Mouse (Mus musculus) limb, embryonic 12.5 days (tissue): ENCODE results near the gene Appbp2. TPM values are rescaled to one million over a fixed set of nuclear protein-coding genes. Genes with fewer than 3 reads are reported as not detected.
A peak's percentile ranks its signal among the peaks of the same experiment; 100 is the strongest.

ENCODE experiments used
- ATAC-seq: fragments of 200-750 bp; cut with Nextera tagmentation; 2 replicates; pipeline ENCODE4 v1.8.0; 2017; ENCODE audit warnings: low read depth, moderate TSS enrichment; ENCODE audit not compliant: insufficient number of reproducible peaks, insufficient read depth, low FRiP score, low TSS enrichment
- H3K27ac ChIP-seq: fragments of 300-500 bp; sonication (generic); 2 replicates; pipeline ENCODE4 v1.5.1; 2016; ENCODE audit warnings: mild to moderate bottlenecking, moderate library complexity
- H3K27me3 ChIP-seq: fragments of 300-500 bp; sonication (generic); 2 replicates; pipeline ENCODE4 v1.6.1; 2016; ENCODE audit warnings: mild to moderate bottlenecking, moderate library complexity
- H3K36me3 ChIP-seq: fragments of 300-500 bp; sonication (generic); 2 replicates; pipeline ENCODE4 v1.6.1; 2016; ENCODE audit warnings: mild to moderate bottlenecking, moderate library complexity
- H3K4me1 ChIP-seq: fragments of 300-500 bp; sonication (generic); replicated peaks from 2 replicates; pipeline ENCODE4 v1.6.1; 2016
- H3K4me2 ChIP-seq: fragments of 300-500 bp; sonication (generic); 2 replicates; pipeline ENCODE4 v1.6.1; 2016; ENCODE audit warnings: mild to moderate bottlenecking, moderate library complexity
- H3K4me3 ChIP-seq: fragments of 300-500 bp; sonication (generic); replicated peaks from 2 replicates; pipeline ENCODE4 v1.5.1; 2016; ENCODE audit warnings: mild to moderate bottlenecking
- H3K9ac ChIP-seq: fragments of 300-500 bp; sonication (generic); replicated peaks from 2 replicates; pipeline ENCODE4 v1.6.1; 2016; ENCODE audit warnings: mild to moderate bottlenecking, moderate library complexity
- H3K9me3 ChIP-seq: fragments of 300-500 bp; sonication (generic); 2 replicates; pipeline ENCODE4 v1.6.1; 2016; ENCODE audit warnings: mild to moderate bottlenecking, moderate library complexity
- WGBS: fragments of 180-500 bp; shearing (Covaris S2); methylation state at CpG from one replicate; pipeline ENCODE4 v1.1.7; 2016; 5-methylcytosine and 5-hydroxymethylcytosine counted together
- polyA plus RNA-seq: library from polyadenylated mRNA; unstranded; fragments of >200 nt; fragmentation: Nextera tagmentation; extraction: Ambion mirVana; gene quantifications from 2 replicates; pipeline ENCODE4 v1.2.1, GENCODE M21; 2016

Gene Appbp2
- 44.6 and 45.7 TPM in 2 replicates for polyA plus RNA-seq

DNA sequence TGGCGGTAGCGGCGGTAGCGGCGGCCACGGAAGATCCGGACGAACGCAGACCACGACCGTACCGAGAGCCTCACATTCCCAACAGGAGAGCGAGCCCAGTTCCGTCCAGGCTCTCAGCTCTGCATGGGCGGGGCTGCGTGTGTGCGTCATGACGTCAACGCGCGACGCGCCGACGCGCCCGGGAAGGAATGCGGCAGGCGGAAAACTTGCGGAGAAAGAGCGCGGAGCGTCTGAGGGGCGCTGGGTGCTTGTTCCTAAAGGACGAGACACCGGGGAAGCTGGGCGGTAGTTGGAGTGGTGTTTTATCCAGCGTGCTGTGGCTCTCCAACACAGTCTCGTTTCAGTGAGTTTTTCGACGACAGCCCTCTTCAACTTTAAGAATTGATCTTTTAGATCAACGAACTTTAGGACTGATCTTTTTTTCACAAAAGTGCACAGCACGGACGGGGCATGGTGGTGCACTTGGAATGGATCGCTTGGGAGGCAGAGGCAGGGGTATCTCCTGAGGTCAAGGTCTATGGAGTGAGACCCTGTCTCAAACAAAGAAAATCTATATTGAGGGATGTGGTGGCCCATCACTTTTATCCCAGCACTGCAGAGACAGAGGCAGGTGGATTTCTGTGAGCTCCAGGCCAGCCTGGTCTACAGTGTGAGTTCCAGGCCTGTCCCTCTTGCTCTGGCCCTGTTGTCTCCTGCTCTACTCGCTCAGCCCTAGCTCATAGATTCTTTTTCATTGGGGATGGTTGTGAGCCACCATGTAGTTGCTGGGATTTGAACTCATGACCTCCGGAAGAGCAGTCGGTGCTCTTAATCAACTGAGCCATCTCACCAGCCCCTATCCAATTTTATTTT, at the start of gene Appbp2:
Gene Appbp2, minus strand, starts transcription at position 141 of the 852 bp plus-strand sequence.
- Histone ChIP-seq H3K4me1 (peaks cover 13% of the 10 kb centered on the region; the same call in 1 of the 2 replicates), H3K4me2 (peak within 1 kb of the TSS; percentile 74), H3K9ac (peak within 1 kb of the TSS; percentile 96), H3K27ac (peak within 1 kb of the TSS; percentile 99), H3K4me3 (peak within 1 kb of the TSS; percentile 95), H3K36me3 (peaks cover 30% of the 10 kb centered on the region), H3K9me3 (no peaks in the 10 kb centered on the region), H3K27me3 (no peaks in the 10 kb centered on the region)
- 6% methylated on average over 48 of the region's 48 CpGs for WGBS
- ATAC-seq, result peak; percentile 96

DNA sequence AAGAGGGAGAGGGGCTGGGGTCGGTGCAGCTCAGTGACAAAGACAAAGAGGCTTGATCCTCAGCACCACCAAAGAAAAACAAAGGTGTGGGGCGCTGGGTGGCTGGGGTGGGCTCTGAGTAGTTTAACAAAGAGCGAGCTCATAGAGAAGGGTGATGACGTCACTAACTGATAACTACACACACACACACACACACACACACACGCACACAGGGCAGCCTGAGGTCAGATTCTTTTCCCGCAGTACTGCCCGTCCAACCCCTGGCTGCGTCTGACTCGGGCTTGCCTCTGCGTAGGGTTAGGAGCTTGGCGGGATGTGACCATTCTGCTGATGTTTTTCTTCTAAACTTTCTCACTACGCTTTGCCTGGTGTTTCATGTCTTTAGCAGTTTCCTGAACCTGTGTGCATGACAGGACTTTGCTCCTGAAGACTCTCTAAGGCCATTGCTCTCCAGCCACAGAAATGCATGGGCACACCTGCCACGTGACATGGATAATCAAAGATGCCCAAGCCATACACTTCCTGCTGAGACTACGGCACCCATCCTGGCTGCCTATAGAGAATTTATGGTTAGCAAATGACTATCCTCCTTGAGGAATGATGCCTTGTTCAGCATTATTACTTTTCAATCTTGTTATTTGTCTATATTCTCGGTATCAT, 46.4 kb upstream of the Appbp2 start:
- no peaks in the 10 kb centered on the region for H3K27me3 ChIP-seq
- no peak overlapping the region for H3K27ac ChIP-seq
- no peaks in the 10 kb centered on the region for H3K36me3 ChIP-seq
- H3K9me3 ChIP-seq, result no peaks in the 10 kb centered on the region
- WGBS, result 80% methylated on average over 15 of the region's 15 CpGs
- H3K4me1 ChIP-seq, result peaks cover 14% of the 10 kb centered on the region
- ATAC-seq, result no peak
- H3K9ac ChIP-seq, result no peak overlapping the region
- no peak overlapping the region for H3K4me2 ChIP-seq
- no peak overlapping the region for H3K4me3 ChIP-seq

DNA sequence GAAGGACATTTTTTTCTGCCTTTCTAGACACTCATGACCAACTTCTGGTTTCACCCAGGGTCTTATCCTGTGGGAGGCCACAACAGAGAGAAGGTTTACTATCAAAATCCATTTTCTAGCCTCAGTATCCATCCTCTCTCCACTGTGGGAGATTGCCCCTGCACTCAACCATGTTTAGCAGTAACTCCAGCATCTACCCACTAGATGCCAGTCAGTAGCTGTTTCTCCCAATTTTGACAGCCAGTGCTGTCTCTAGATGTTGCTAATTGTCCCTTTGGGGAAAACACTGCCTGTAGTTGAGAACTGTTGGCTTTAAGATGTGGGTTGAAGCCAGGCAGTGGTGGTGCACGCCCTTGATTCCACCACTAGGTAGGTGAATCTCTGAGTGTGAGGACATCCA, 43.2 kb upstream of the Appbp2 start:
- H3K27ac ChIP-seq, result 0 out of 2 replicates have a peak overlapping the region, but pooled peaks have one; percentile 31
- H3K36me3 ChIP-seq, result no peaks in the 10 kb centered on the region
- H3K27me3 ChIP-seq, result no peaks in the 10 kb centered on the region
- no peak overlapping the region for H3K4me3 ChIP-seq
- WGBS, result 84% methylated on average over 1 of the region's 1 CpGs
- ATAC-seq, result no peak
- no peaks in the 10 kb centered on the region for H3K9me3 ChIP-seq
- H3K9ac ChIP-seq, result no peak overlapping the region
- H3K4me1 ChIP-seq, result peaks cover 14% of the 10 kb centered on the region
- no peak overlapping the region for H3K4me2 ChIP-seq

DNA sequence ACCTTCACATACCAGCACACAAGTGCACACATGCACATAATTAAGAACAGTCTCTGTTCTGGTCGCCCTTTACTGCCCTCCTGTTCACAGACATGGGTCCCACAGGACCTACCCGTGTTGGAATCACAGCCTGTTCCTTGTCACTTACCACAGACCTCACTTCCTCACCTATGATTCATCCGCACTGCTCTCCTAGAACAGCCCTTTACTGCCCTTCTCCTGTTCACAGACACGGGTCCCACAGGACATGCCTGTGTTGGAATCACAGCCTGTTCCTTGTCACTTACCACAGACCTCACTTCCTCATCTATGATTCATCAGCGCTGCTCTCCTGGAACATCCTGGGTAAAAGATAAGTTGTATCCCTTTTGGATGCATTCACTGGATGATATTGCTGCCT, 42.7 kb upstream of the Appbp2 start:
- Histone ChIP-seq H3K27ac (peak overlapping the region; percentile 31; the same call in 1 of the 2 replicates), H3K4me2 (no peak overlapping the region), H3K9ac (no peak overlapping the region), H3K27me3 (no peaks in the 10 kb centered on the region), H3K4me3 (no peak overlapping the region), H3K4me1 (peaks cover 14% of the 10 kb centered on the region), H3K36me3 (no peaks in the 10 kb centered on the region), H3K9me3 (no peaks in the 10 kb centered on the region)
- WGBS, result 45% methylated on average over 5 of the region's 5 CpGs
- no peak for ATAC-seq

DNA sequence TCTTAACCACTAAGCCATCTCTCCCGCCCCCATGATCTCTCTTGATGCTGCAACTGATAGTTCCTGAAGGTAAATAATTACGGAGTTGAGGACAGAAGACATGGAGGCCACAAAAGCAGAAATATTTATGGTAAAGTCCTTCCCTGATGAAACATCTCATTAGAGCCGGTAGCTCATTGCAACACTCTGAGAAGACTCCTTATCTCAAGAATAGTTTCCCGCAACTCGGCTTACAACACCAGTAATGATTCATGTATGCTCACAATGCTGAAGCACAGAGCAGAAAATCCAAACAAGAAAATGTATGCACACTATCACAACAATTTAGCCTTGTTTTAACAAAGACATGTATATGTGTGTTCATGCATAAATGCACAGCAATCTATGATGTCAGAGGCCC, 40.2 kb upstream of the Appbp2 start:
- 90% methylated on average over 5 of the region's 5 CpGs for WGBS
- H3K27me3 ChIP-seq, result no peaks in the 10 kb centered on the region
- no peak overlapping the region for H3K27ac ChIP-seq
- no peak overlapping the region for H3K9ac ChIP-seq
- no peaks in the 10 kb centered on the region for H3K36me3 ChIP-seq
- H3K9me3 ChIP-seq, result no peaks in the 10 kb centered on the region
- ATAC-seq, result no peak
- no peak overlapping the region for H3K4me3 ChIP-seq
- H3K4me1 ChIP-seq, result peaks cover 14% of the 10 kb centered on the region
- H3K4me2 ChIP-seq, result no peak overlapping the region

DNA sequence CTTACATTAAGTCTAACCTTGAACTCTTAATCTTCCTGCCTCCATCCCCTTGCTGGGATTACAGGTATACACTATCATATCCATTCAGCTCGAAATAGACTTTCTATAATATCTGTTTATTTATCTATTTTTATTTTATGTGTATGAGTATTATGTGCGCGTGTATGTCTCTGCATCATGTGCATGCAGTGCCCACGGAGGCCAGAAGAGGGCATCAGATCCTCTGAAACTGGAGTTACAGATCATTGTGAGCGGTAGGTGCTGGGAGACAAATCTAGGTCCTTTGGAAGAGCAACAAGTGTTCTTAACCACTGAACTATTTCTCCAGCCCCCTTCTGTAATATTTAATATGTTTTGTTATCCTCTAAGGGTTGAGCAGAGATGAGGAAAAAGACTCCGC, 38.4 kb upstream of the Appbp2 start:
- Histone ChIP-seq H3K4me3 (no peak overlapping the region), H3K27me3 (no peaks in the 10 kb centered on the region), H3K4me2 (no peak overlapping the region), H3K9me3 (no peaks in the 10 kb centered on the region), H3K9ac (no peak overlapping the region), H3K4me1 (peaks cover 14% of the 10 kb centered on the region), H3K27ac (no peak overlapping the region), H3K36me3 (no peaks in the 10 kb centered on the region)
- no peak for ATAC-seq
- WGBS, result 69% methylated on average over 6 of the region's 6 CpGs

DNA sequence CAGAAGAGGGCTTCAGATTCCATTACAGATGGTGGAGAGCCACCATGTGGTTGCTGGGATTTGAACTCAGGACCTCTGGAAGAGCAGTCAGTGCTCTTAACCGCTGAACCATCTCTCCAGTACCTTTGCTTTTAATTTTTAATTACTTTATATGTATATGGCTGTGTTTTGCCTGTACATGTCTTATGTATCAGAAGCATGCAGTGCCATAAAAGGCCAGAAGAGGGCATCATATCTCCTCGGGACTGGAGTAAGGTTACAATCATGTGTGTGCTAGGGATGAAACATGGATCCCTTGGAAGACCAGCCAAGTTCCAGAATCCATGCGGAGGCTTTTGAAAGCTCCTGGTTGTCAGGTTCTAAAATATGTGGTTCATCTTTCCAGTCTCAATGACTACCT, 35.7 kb upstream of the Appbp2 start:
- no peaks in the 10 kb centered on the region for H3K4me1 ChIP-seq
- H3K4me2 ChIP-seq, result no peak overlapping the region
- no peaks in the 10 kb centered on the region for H3K36me3 ChIP-seq
- no peak overlapping the region for H3K4me3 ChIP-seq
- WGBS, result 53% methylated on average over 3 of the region's 3 CpGs
- H3K9me3 ChIP-seq, result no peaks in the 10 kb centered on the region
- H3K27ac ChIP-seq, result no peak overlapping the region
- ATAC-seq, result no peak
- H3K9ac ChIP-seq, result no peak overlapping the region
- no peaks in the 10 kb centered on the region for H3K27me3 ChIP-seq

DNA sequence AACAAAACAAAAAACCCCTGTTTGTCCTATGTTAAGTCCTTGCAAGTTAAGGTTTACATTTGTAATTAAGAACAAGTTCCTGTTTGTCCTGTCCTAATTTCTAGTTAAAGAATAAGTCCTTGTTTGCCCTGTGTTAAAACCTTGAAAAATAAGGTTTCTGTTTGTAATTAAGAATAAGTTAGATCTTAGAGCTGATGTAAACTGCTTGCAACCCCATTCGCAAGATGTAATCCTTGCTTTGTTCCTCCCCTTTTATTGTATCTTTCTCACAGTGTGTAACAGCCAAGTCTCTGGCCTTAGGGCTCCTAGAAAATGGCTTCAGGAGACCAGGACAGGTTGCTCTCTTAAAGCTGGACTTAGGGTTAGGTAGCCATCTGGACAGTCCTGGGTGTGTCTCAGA, 32.5 kb upstream of the Appbp2 start:
- H3K4me3 ChIP-seq, result no peak overlapping the region
- H3K4me1 ChIP-seq, result no peaks in the 10 kb centered on the region
- H3K9me3 ChIP-seq, result no peaks in the 10 kb centered on the region
- H3K27me3 ChIP-seq, result no peaks in the 10 kb centered on the region
- no peak overlapping the region for H3K27ac ChIP-seq
- H3K9ac ChIP-seq, result no peak overlapping the region
- no peak overlapping the region for H3K4me2 ChIP-seq
- no peak for ATAC-seq
- no peaks in the 10 kb centered on the region for H3K36me3 ChIP-seq
- 78% methylated on average over 1 of the region's 1 CpGs for WGBS

DNA sequence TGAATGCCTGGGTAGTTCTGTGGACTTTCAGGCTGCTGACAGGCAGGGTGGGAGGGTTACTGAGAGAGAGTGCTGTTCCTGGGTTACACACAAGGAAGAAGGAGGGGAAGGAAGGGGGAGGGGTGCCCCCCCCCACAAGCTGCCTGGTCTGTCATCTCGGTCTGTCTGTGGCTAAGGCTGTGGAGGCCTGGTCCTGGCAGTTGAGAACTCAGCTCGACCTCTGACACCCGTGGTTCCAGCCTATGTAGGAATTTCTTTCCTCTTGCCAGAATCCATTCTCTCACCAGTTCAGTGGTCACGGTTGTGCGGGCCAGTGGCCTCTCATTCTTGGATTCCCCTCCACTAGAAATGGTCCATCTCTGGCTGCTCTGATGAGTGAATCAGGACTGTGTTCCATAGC, 29.7 kb upstream of the Appbp2 start:
- Histone ChIP-seq H3K4me3 (no peak overlapping the region), H3K4me2 (no peak overlapping the region)
- 69% methylated on average over 5 of the region's 5 CpGs for WGBS

DNA sequence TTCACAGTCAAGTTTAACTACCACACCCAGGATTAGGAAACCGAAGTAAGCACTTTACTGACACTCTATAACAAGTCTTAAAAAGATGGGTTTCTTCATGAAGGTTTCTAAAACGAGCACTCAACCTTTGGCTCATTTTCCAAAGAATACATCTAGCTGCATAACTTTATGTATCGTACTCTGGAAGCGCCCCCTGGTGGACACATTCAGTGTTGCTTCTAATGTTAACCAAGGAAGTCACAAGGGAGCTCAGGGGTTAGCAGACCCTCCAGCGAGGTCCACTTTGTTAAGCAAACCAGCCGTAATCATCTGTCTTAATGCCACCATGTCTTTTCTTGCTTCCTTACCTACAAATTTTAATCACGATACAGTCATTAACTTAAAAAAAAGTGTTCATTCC, 26.3 kb upstream of the Appbp2 start:
- ATAC-seq, result no peak
- Histone ChIP-seq H3K27me3 (no peaks in the 10 kb centered on the region), H3K9me3 (no peaks in the 10 kb centered on the region), H3K4me1 (no peaks in the 10 kb centered on the region), H3K9ac (no peak overlapping the region), H3K36me3 (no peaks in the 10 kb centered on the region), H3K4me2 (no peak overlapping the region), H3K27ac (no peak overlapping the region), H3K4me3 (no peak overlapping the region)
- 35% methylated on average over 7 of the region's 7 CpGs for WGBS

More for the DNA sequence above, 29.7 kb upstream of the Appbp2 start:
- no peak overlapping the region for H3K9ac ChIP-seq
- ATAC-seq, result no peak
- H3K27ac ChIP-seq, result no peak overlapping the region
- H3K4me1 ChIP-seq, result no peaks in the 10 kb centered on the region
- no peaks in the 10 kb centered on the region for H3K9me3 ChIP-seq
- H3K36me3 ChIP-seq, result no peaks in the 10 kb centered on the region
- H3K27me3 ChIP-seq, result no peaks in the 10 kb centered on the region

DNA sequence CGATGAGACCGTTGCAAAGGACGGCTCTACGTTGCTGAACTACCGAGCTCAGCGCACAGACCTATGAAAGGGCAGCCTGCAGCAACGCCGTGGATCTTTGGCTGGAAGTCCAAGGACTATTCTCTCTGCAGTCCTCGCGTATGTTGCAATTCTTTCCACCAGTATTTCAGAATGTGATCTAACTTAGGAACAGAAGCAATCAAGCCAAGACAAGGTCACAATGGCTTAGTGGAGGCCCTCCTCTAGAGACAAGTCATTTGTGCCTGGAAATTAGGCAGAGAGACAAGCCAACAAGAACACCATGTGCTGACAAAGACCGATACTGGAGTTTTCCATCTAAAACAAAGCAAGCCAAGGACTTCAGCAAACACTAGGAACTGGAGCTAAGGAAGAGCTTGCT, 24.0 kb upstream of the Appbp2 start:
- no peak overlapping the region for H3K27ac ChIP-seq
- ATAC-seq, result no peak
- H3K4me3 ChIP-seq, result no peak overlapping the region
- H3K9ac ChIP-seq, result no peak overlapping the region
- 90% methylated on average over 11 of the region's 11 CpGs for WGBS
- no peaks in the 10 kb centered on the region for H3K27me3 ChIP-seq
- H3K9me3 ChIP-seq, result no peaks in the 10 kb centered on the region
- no peaks in the 10 kb centered on the region for H3K4me1 ChIP-seq
- H3K36me3 ChIP-seq, result no peaks in the 10 kb centered on the region
- no peak overlapping the region for H3K4me2 ChIP-seq
